In the genomic region with DNA sequence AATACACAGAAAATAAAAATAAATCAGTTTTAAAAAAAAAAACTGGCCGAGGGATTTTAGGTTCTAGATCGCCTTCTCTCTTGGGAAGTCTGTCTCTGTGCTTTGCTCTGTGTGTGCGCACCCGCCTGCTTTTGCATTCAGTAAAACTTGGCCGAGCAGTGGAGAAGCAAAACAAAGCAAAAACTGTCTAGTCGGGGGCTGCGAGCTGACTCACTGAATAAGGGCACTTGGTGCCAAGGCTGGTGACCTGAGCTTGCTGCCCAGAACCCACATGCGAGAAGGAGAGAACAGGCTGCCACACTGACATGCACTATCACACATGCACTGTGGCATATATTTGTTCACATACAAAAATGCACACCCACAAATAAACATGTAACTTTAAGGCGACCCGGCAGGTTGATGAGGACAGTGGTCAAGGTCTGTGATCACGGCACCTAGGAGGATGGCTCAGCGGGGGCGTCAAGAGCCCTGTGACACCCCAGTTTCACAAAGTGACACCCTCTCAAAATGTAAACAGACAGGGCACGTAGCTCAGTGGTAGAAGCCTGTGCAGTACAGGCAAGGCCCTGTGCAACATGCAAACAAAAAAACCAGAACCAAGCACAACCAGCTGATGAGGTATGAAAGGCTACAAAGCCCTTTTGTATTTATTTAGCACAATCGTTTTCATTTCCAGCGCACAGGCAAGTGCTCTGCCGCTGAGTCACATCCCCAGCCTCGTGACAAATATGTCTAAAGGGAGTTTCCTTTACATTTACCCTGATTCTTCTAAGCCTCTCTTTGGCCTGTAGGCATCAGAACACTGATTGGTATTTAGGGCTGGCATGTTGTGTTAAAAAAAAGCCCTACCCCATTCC, we compare ENCODE assay signal across 22 mouse cellular contexts.
DNase-seq lines count a peak whose midpoint lies in the region; ATAC-seq and TF ChIP-seq lines count a peak whose summit lies in the region.
"Had no signal": no experiment of that assay in that cellular context is flagged by ENCODE, and none has a peak within 500 bp of the region (broad histone marks: within the 10 kb centered on the region; RNA-seq: fewer than 3 reads in every experiment).

No protein-coding gene starts in this region.

- H3K9ac ChIP-seq in heart, embryonic 11.5 days (ENCODE audit: low read depth, low read length), result no peak overlapping the region
- H3K9ac ChIP-seq: forebrain, embryonic 15.5 days; hindbrain, embryonic 13.5 days; liver, embryonic 13.5 days had no signal

- 0 out of 2 replicates have a peak, but pooled peaks cover 4% of the 10 kb centered on the region for H3K4me1 ChIP-seq in limb, embryonic 10.5 days
- 0 out of 2 replicates have a peak, but pooled peaks cover 3% of the 10 kb centered on the region for H3K4me1 ChIP-seq in heart, embryonic 11.5 days (ENCODE audit: control insufficient read depth, insufficient read depth, low read length)

- H3K27me3 ChIP-seq in limb, embryonic 10.5 days (ENCODE audit: low read depth, poor library complexity, severe bottlenecking), result no peaks in the 10 kb centered on the region
- no peaks in the 10 kb centered on the region for H3K27me3 ChIP-seq in heart, embryonic 11.5 days (ENCODE audit: control insufficient read depth, insufficient read depth, low read length)
- H3K27me3 ChIP-seq: CH12.LX; forebrain, embryonic 15.5 days; liver, embryonic 13.5 days had no signal

- no peak for DNase-seq in layer of hippocampus, adult 2 months (ENCODE audit: low spot score in 2 of 2)
- DNase-seq in layer of hippocampus, adult 18-20 months (ENCODE audit: low spot score in 2 of 2), result no peak
- DNase-seq in 3T3-L1 (ENCODE audit: low read depth, low spot score), result peak; percentile 89
- peak; percentile 87 for DNase-seq in Muller cell, postnatal 12 days (ENCODE audit: inconsistent ontology term)
- no peak for DNase-seq in limb, embryonic 10.5 days (ENCODE audit: low spot score)
- DNase-seq in urinary bladder, postnatal 10 days (ENCODE audit: low spot score), result no peak
- DNase-seq in right cerebral cortex, postnatal 4 days, result no peak
- DNase-seq: adrenal gland, postnatal 25 days; cerebellum, postnatal 10 days; heart, adult 2 months; heart, postnatal 14 days; kidney, adult 11 months; liver, embryonic 13.5 days; midbrain, embryonic 14.5 days; thymus, postnatal 4 days had no signal

- peak overlapping the region; percentile 76 for H3K27ac ChIP-seq in layer of hippocampus, adult 2 months
- 0 out of 2 replicates have a peak overlapping the region, but pooled peaks have one; percentile 14 for H3K27ac ChIP-seq in limb, embryonic 10.5 days
- H3K27ac ChIP-seq in heart, embryonic 11.5 days (ENCODE audit: low read depth, low read length), result no peak overlapping the region
- H3K27ac ChIP-seq: embryonic facial prominence, embryonic 10.5 days; forebrain, embryonic 15.5 days; heart, adult 2 months; hindbrain, embryonic 13.5 days; kidney, postnatal 0 days; liver, embryonic 13.5 days had no signal

- H3K4me2 ChIP-seq in heart, embryonic 11.5 days, result no peak overlapping the region
- H3K4me2 ChIP-seq: forebrain, embryonic 15.5 days; hindbrain, embryonic 13.5 days; liver, embryonic 13.5 days had no signal

- H3K4me3 ChIP-seq in layer of hippocampus, adult 2 months, result no peak overlapping the region
- no peak overlapping the region for H3K4me3 ChIP-seq in limb, embryonic 10.5 days
- no peak overlapping the region for H3K4me3 ChIP-seq in heart, embryonic 11.5 days (ENCODE audit: low read depth, low read length)
- H3K4me3 ChIP-seq: embryonic facial prominence, embryonic 10.5 days; erythroblast, embryonic 14.5 days; forebrain, embryonic 15.5 days; heart, adult 2 months; hindbrain, embryonic 13.5 days; liver, embryonic 13.5 days had no signal

- 0 out of 2 replicates have a peak, but pooled peaks cover 4% of the 10 kb centered on the region for H3K36me3 ChIP-seq in limb, embryonic 10.5 days
- H3K36me3 ChIP-seq in heart, embryonic 11.5 days (ENCODE audit: control insufficient read depth, insufficient read depth, low read length), result no peaks in the 10 kb centered on the region
- H3K36me3 ChIP-seq: liver, embryonic 13.5 days had no signal

- WGBS in limb, embryonic 10.5 days, result 91% methylated on average over 18 of the region's 18 CpGs
- 81% methylated on average over 18 of the region's 18 CpGs for WGBS in heart, embryonic 11.5 days (ENCODE audit: insufficient replicate concordance)

- ATAC-seq in heart, embryonic 11.5 days (replicated peaks; ENCODE audit: insufficient number of reproducible peaks, low FRiP score, low TSS enrichment), result no peak
- ATAC-seq: forebrain, embryonic 15.5 days had no signal

- TF ChIP-seq CTCF in layer of hippocampus, adult 2 months (conservative IDR thresholded peaks at IDR 0.05), result no peak

- no peaks in the 10 kb centered on the region; the same call in 1 of the 2 replicates for H3K9me3 ChIP-seq in limb, embryonic 10.5 days (replicated peaks)
- H3K9me3 ChIP-seq in heart, embryonic 11.5 days (replicated peaks; ENCODE audit: control insufficient read depth, low read length), result 0 out of 2 replicates have a peak, but pooled peaks cover 2% of the 10 kb centered on the region
- H3K9me3 ChIP-seq: forebrain, embryonic 15.5 days; hindbrain, embryonic 13.5 days; liver, embryonic 13.5 days had no signal

Comparison
In these comparisons a context has a peak if more than half of its experiments do, and no peak if none do; other contexts are left out.
1. DNase-seq: peak in 3T3-L1 (single experiment) and Muller cell, postnatal 12 days (single experiment); none in layer of hippocampus, adult 2 months (0 of 2), layer of hippocampus, adult 18-20 months (0 of 2), limb, embryonic 10.5 days (single experiment), urinary bladder, postnatal 10 days (single experiment) and right cerebral cortex, postnatal 4 days (single experiment).